Mouse (Mus musculus): ENCODE results near the gene Efcab11. TPM values are rescaled to one million over a fixed set of nuclear protein-coding genes. Genes with fewer than 3 reads are reported as not detected.

The Efcab11 gene
- total RNA-seq, 4 experiments from 2014 or later = 0.13 to 0.49 (median 0.30) TPM

- peak; percentile 66 for DNase-seq
Measured at GRCm38 (mm10) chr12:99671162-99671865, 212.9 kb downstream of the Efcab11 start.

- no peak for DNase-seq
Measured at GRCm38 (mm10) chr12:99670762-99671152, 213.5 kb downstream of the Efcab11 start.

GRCm38 (mm10) chr12:99669976-99670761 lies 214.1 kb downstream of the Efcab11 start:
- peak; percentile 20 for DNase-seq

GRCm38 (mm10) chr12:99654991-99655880 lies 229.0 kb downstream of the Efcab11 start:
- no peak for DNase-seq

- DNase-seq = no peak
Measured at GRCm38 (mm10) chr12:99652459-99652858, 231.8 kb downstream of the Efcab11 start.

- DNase-seq = no peak
Measured at GRCm38 (mm10) chr12:99649732-99650131, 234.5 kb downstream of the Efcab11 start.

GRCm38 (mm10) chr12:99648781-99649180 lies 235.5 kb downstream of the Efcab11 start:
- no peak for DNase-seq

- no peak for DNase-seq
Measured at GRCm38 (mm10) chr12:99646556-99647354, 237.5 kb downstream of the Efcab11 start.

- DNase-seq = peak; percentile 25
Measured at GRCm38 (mm10) chr12:99645418-99645817, 238.8 kb downstream of the Efcab11 start.

GRCm38 (mm10) chr12:99644966-99645365 lies 239.3 kb downstream of the Efcab11 start:
- no peak for DNase-seq

Other genes starting within 250 kb of the Efcab11 start
- 10 to 100 TPM; 12.2 to 23.8 (median 14.9) TPM for gene Tdp1, start 78 bp upstream of the Efcab11 start, total RNA-seq (2022)
- gene Kcnk13, start 80.1 kb upstream of the Efcab11 start, total RNA-seq (2022) = 1 to 10 TPM; 1.0 to 1.3 (median 1.1) TPM
- gene Psmc1, start 225.7 kb upstream of the Efcab11 start, total RNA-seq (2022) = 100 to 1,000 TPM; 185 to 258 (median 197) TPM